Mouse (Mus musculus): ENCODE results near the gene Wdr63.

DNA sequence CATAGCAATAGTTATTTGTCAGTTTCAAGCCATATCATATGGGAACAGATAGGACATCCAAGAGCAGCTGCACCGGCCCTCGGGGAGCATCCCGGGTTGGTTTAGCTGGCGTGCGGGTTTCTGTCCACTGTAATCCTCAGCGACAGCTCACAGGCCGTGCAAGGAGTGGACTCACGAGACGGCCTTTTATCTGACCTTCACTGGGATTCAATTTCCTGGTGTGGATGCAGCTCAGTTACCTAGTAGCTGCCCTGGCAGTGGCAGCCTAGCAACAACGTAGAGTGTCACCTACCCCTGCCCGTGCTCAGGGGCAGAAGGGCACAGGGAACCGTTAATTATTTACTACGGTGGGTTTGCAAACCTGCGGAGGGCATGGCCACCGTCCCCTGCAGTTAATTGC is 70.0 kb downstream of the Wdr63 start:
- no peak for TF ChIP-seq POLR2A (IDR thresholded peaks at IDR 0.05; ENCODE audit: borderline replicate concordance, low read depth, low read length)
- TF ChIP-seq CTCF (IDR thresholded peaks at IDR 0.05; ENCODE audit: low read depth, low read length): no peak
